Mouse (Mus musculus) forebrain, embryonic 14.5 days (tissue): ENCODE measurements around the gene Runx1. TPM values are rescaled to one million over a fixed set of nuclear protein-coding genes. Genes with fewer than 3 reads are reported as not detected.
A peak's percentile ranks its signal among the peaks of the same experiment; 100 is the strongest.

Source experiments
- ATAC-seq: fragments of 200-750 bp; cut with Nextera tagmentation; 2 replicates; pipeline ENCODE4 v1.8.0; 2017; ENCODE audit warnings: mild to moderate bottlenecking, moderate library complexity
- DNase-seq: peaks from one replicate; pipeline ENCODE4 v3.0.0-alpha.2; 2015; ENCODE audit warnings: low spot score
- H3K27ac ChIP-seq: fragments of 300-500 bp; sonication (generic); 2 replicates; pipeline ENCODE4 v1.5.1; 2014; ENCODE audit warnings: low read depth, mild to moderate bottlenecking, control low read depth, low read length, moderate library complexity
- H3K27me3 ChIP-seq: fragments of 300-500 bp; sonication (generic); replicated peaks from 2 replicates; pipeline ENCODE4 v1.6.1; 2014; ENCODE audit warnings: low read length, control low read depth, mixed read lengths; ENCODE audit not compliant: control insufficient read depth, insufficient read depth
- H3K36me3 ChIP-seq: fragments of 300-500 bp; sonication (generic); 2 replicates; pipeline ENCODE4 v1.6.1; 2014; ENCODE audit warnings: low read length, control low read depth; ENCODE audit not compliant: control insufficient read depth, insufficient read depth
- H3K4me1 ChIP-seq: fragments of 300-500 bp; sonication (generic); 2 replicates; pipeline ENCODE4 v1.6.1; 2014; ENCODE audit warnings: antibody characterized with exemption, low read length, control low read depth; ENCODE audit not compliant: control insufficient read depth, insufficient read depth
- H3K4me2 ChIP-seq: fragments of 300-500 bp; sonication (generic); 2 replicates; pipeline ENCODE4 v1.6.1; 2014; ENCODE audit warnings: mild to moderate bottlenecking, control low read depth, low read length
- H3K4me3 ChIP-seq: fragments of 300-500 bp; sonication (generic); 2 replicates; pipeline ENCODE4 v1.5.1; 2014; ENCODE audit warnings: low read depth, low read length, control low read depth
- H3K9ac ChIP-seq: fragments of 300-500 bp; sonication (generic); 2 replicates; pipeline ENCODE4 v1.6.1; 2014; ENCODE audit warnings: mild to moderate bottlenecking, low read length, control low read depth, moderate library complexity
- H3K9me3 ChIP-seq: fragments of 300-500 bp; sonication (generic); replicated peaks from 2 replicates; pipeline ENCODE4 v1.6.1; 2016; ENCODE audit warnings: low read length, control low read depth, mixed read lengths; ENCODE audit not compliant: control insufficient read depth
- WGBS: fragments of 180-500 bp; shearing (Covaris S2); extraction: QIAGEN DNeasy Blood & Tissue Kit; methylation state at CpG from one replicate; pipeline ENCODE4 v1.1.7; 2014; 5-methylcytosine and 5-hydroxymethylcytosine counted together
- polyA plus RNA-seq: library from polyadenylated mRNA; unstranded; fragments of >200 nt; fragmentation: Nextera tagmentation; extraction: Ambion mirVana; gene quantifications from 2 replicates; pipeline ENCODE4 v1.2.1, GENCODE M21; 2014

Runx1 gene
- polyA plus RNA-seq, 1 experiment from 2014 or later = 0.39 TPM

- DNase-seq = no peak
- Histone ChIP-seq H3K9ac (no peak overlapping the region), H3K9me3 (no peaks in the 10 kb centered on the region), H3K4me2 (no peak overlapping the region), H3K4me3 (no peak overlapping the region), H3K36me3 (no peaks in the 10 kb centered on the region), H3K4me1 (no peaks in the 10 kb centered on the region), H3K27me3 (no peaks in the 10 kb centered on the region), H3K27ac (no peak overlapping the region)
- no peak for ATAC-seq
- WGBS = 88% methylated on average over 11 of the region's 11 CpGs
Observed at GRCm38 (mm10) chr16:92571246-92571645, 254.7 kb downstream of the Runx1 start.

- DNase-seq (no peak), ATAC-seq (no peak)
- Histone ChIP-seq H3K27ac (no peak overlapping the region), H3K9me3 (no peaks in the 10 kb centered on the region), H3K4me3 (no peak overlapping the region), H3K36me3 (no peaks in the 10 kb centered on the region), H3K9ac (no peak overlapping the region), H3K4me1 (no peaks in the 10 kb centered on the region), H3K4me2 (no peak overlapping the region), H3K27me3 (no peaks in the 10 kb centered on the region)
- 37% methylated on average over 5 of the region's 5 CpGs for WGBS
Observed at GRCm38 (mm10) chr16:92566146-92566545, 259.8 kb downstream of the Runx1 start.

- H3K9me3 ChIP-seq = no peaks in the 10 kb centered on the region
- WGBS = 3% methylated on average over 6 of the region's 6 CpGs
- H3K4me1 ChIP-seq = no peaks in the 10 kb centered on the region
- peak overlapping the region; percentile 24; the same call in 1 of the 2 replicates for H3K4me2 ChIP-seq
- H3K27me3 ChIP-seq = no peaks in the 10 kb centered on the region
- no peak overlapping the region for H3K27ac ChIP-seq
- H3K36me3 ChIP-seq = no peaks in the 10 kb centered on the region
- DNase-seq (peak; percentile 85), ATAC-seq (peak; percentile 46; the same call in 1 of the 2 replicates)
- H3K4me3 ChIP-seq = no peak overlapping the region
- H3K9ac ChIP-seq = no peak overlapping the region
Observed at GRCm38 (mm10) chr16:92565708-92566107, 260.2 kb downstream of the Runx1 start.

GRCm38 (mm10) chr16:92565291-92565690, 260.7 kb downstream of the Runx1 start:
- Histone ChIP-seq H3K9me3 (no peaks in the 10 kb centered on the region), H3K4me1 (no peaks in the 10 kb centered on the region), H3K4me2 (peak overlapping the region; percentile 24; the same call in 1 of the 2 replicates), H3K27me3 (no peaks in the 10 kb centered on the region), H3K9ac (no peak overlapping the region), H3K4me3 (no peak overlapping the region), H3K36me3 (no peaks in the 10 kb centered on the region), H3K27ac (no peak overlapping the region)
- no peak for ATAC-seq
- DNase-seq = peak; percentile 61
- WGBS = 66% methylated on average over 11 of the region's 11 CpGs

- no peak overlapping the region for H3K27ac ChIP-seq
- H3K36me3 ChIP-seq = no peaks in the 10 kb centered on the region
- DNase-seq (no peak), ATAC-seq (no peak)
- no peaks in the 10 kb centered on the region for H3K9me3 ChIP-seq
- H3K4me1 ChIP-seq = peaks cover 4% of the 10 kb centered on the region; the same call in 1 of the 2 replicates
- H3K9ac ChIP-seq = no peak overlapping the region
- no peak overlapping the region for H3K4me3 ChIP-seq
- no peaks in the 10 kb centered on the region for H3K27me3 ChIP-seq
- no peak overlapping the region for H3K4me2 ChIP-seq
- WGBS = 87% methylated on average over 1 of the region's 1 CpGs
Observed at GRCm38 (mm10) chr16:92555051-92555450, 270.9 kb downstream of the Runx1 start.

- no peak for DNase-seq
- Histone ChIP-seq H3K9me3 (no peaks in the 10 kb centered on the region), H3K4me1 (peaks cover 4% of the 10 kb centered on the region; the same call in 1 of the 2 replicates), H3K9ac (no peak overlapping the region), H3K27ac (no peak overlapping the region), H3K27me3 (no peaks in the 10 kb centered on the region), H3K4me3 (no peak overlapping the region), H3K4me2 (no peak overlapping the region), H3K36me3 (no peaks in the 10 kb centered on the region)
- no peak for ATAC-seq
- 87% methylated on average over 11 of the region's 11 CpGs for WGBS
Observed at GRCm38 (mm10) chr16:92552858-92553257, 273.1 kb downstream of the Runx1 start.

GRCm38 (mm10) chr16:92552106-92552382, 273.9 kb downstream of the Runx1 start:
- H3K4me2 ChIP-seq = no peak overlapping the region
- H3K27me3 ChIP-seq = no peaks in the 10 kb centered on the region
- DNase-seq (no peak), ATAC-seq (no peak)
- H3K4me3 ChIP-seq = no peak overlapping the region
- H3K9me3 ChIP-seq = no peaks in the 10 kb centered on the region
- H3K36me3 ChIP-seq = no peaks in the 10 kb centered on the region
- 90% methylated on average over 9 of the region's 9 CpGs for WGBS
- H3K27ac ChIP-seq = no peak overlapping the region
- H3K4me1 ChIP-seq = peaks cover 4% of the 10 kb centered on the region; the same call in 1 of the 2 replicates
- no peak overlapping the region for H3K9ac ChIP-seq
